Mouse (Mus musculus) forebrain, embryonic 13.5 days (tissue): ENCODE data around the gene Qrfp. TPM values are rescaled to one million over a fixed set of nuclear protein-coding genes. Genes with fewer than 3 reads are reported as not detected.

Source experiments
- ATAC-seq: fragments of 200-750 bp; cut with Nextera tagmentation; 2 replicates; pipeline ENCODE4 v1.8.0; 2017
- H3K27ac ChIP-seq: fragments of 300-500 bp; sonication (generic); 2 replicates; pipeline ENCODE4 v1.5.1; 2015; ENCODE audit warnings: inconsistent platforms, mild to moderate bottlenecking, moderate library complexity
- H3K27me3 ChIP-seq: fragments of 300-500 bp; sonication (generic); 2 replicates; pipeline ENCODE4 v1.6.1; 2015; ENCODE audit warnings: mild to moderate bottlenecking, inconsistent platforms
- H3K36me3 ChIP-seq: fragments of 300-500 bp; sonication (generic); 2 replicates; pipeline ENCODE4 v1.6.1; 2015; ENCODE audit warnings: mild to moderate bottlenecking, inconsistent platforms; ENCODE audit not compliant: poor library complexity, severe bottlenecking
- H3K4me1 ChIP-seq: fragments of 300-500 bp; sonication (generic); 2 replicates; pipeline ENCODE4 v1.6.1; 2015; ENCODE audit warnings: inconsistent platforms
- H3K4me2 ChIP-seq: fragments of 300-500 bp; sonication (generic); 2 replicates; pipeline ENCODE4 v1.6.1; 2015; ENCODE audit warnings: inconsistent platforms, mild to moderate bottlenecking, moderate library complexity
- H3K4me3 ChIP-seq: fragments of 300-500 bp; sonication (generic); 2 replicates; pipeline ENCODE4 v1.5.1; 2015; ENCODE audit warnings: mild to moderate bottlenecking, inconsistent platforms
- H3K9ac ChIP-seq: fragments of 300-500 bp; sonication (generic); 2 replicates; pipeline ENCODE4 v1.6.1; 2015; ENCODE audit warnings: mild to moderate bottlenecking, inconsistent platforms
- H3K9me3 ChIP-seq: fragments of 300-500 bp; sonication (generic); replicated peaks from 2 replicates; pipeline ENCODE4 v1.6.1; 2016; ENCODE audit warnings: inconsistent platforms
- WGBS: fragments of 180-500 bp; shearing (Covaris S2); methylation state at CpG from one replicate; pipeline ENCODE4 v1.1.7; 2015; 5-methylcytosine and 5-hydroxymethylcytosine counted together
- polyA plus RNA-seq: library from polyadenylated mRNA; unstranded; fragments of >200 nt; fragmentation: Nextera tagmentation; extraction: Ambion mirVana; gene quantifications from 2 replicates; pipeline ENCODE4 v1.2.1, GENCODE M21; 2015

Gene Qrfp
- 0.13 and 0.19 TPM in 2 replicates for polyA plus RNA-seq

GRCm38 (mm10) chr2:31810444-31810843, at the start of gene Qrfp:
Gene Qrfp, minus strand, starts transcription at chr2:31810580.
- H3K4me1 ChIP-seq = peaks cover 49% of the 10 kb centered on the region
- H3K27me3 ChIP-seq = peaks cover under 1% of the 10 kb centered on the region; the same call in 1 of the 2 replicates
- H3K4me3 ChIP-seq = no peak within 1 kb of the TSS
- no peak within 1 kb of the TSS for H3K9ac ChIP-seq
- H3K36me3 ChIP-seq = no peaks in the 10 kb centered on the region
- H3K27ac ChIP-seq = no peak within 1 kb of the TSS
- WGBS = 49% methylated on average over 12 of the region's 12 CpGs
- H3K9me3 ChIP-seq = no peaks in the 10 kb centered on the region
- ATAC-seq = no peak
- H3K4me2 ChIP-seq = no peak within 1 kb of the TSS

GRCm38 (mm10) chr2:31858500-31858899, 48.1 kb upstream of the Qrfp start:
- WGBS = 8% methylated on average over 12 of the region's 12 CpGs
- H3K27ac ChIP-seq = no peak overlapping the region
- no peak for ATAC-seq

GRCm38 (mm10) chr2:31857180-31857579, 46.8 kb upstream of the Qrfp start:
- Histone ChIP-seq H3K36me3 (no peaks in the 10 kb centered on the region), H3K27me3 (peaks cover 39% of the 10 kb centered on the region), H3K9me3 (no peaks in the 10 kb centered on the region), H3K9ac (no peak overlapping the region), H3K27ac (no peak overlapping the region), H3K4me1 (peaks cover 25% of the 10 kb centered on the region), H3K4me3 (no peak overlapping the region), H3K4me2 (no peak overlapping the region)
- WGBS = 51% methylated on average over 6 of the region's 6 CpGs
- ATAC-seq = no peak

More at GRCm38 (mm10) chr2:31858500-31858899, 48.1 kb upstream of the Qrfp start:
- H3K9ac ChIP-seq = no peak overlapping the region
- H3K4me1 ChIP-seq = peaks cover 25% of the 10 kb centered on the region
- no peaks in the 10 kb centered on the region for H3K9me3 ChIP-seq
- no peak overlapping the region for H3K4me3 ChIP-seq
- peak overlapping the region; percentile 13; the same call in 1 of the 2 replicates for H3K4me2 ChIP-seq
- H3K27me3 ChIP-seq = peaks cover 38% of the 10 kb centered on the region
- no peaks in the 10 kb centered on the region for H3K36me3 ChIP-seq

GRCm38 (mm10) chr2:31855991-31856390, 45.6 kb upstream of the Qrfp start:
- no peak overlapping the region for H3K4me3 ChIP-seq
- ATAC-seq = no peak
- H3K27ac ChIP-seq = no peak overlapping the region
- peaks cover 43% of the 10 kb centered on the region for H3K27me3 ChIP-seq
- WGBS = 79% methylated on average over 8 of the region's 8 CpGs
- H3K4me2 ChIP-seq = no peak overlapping the region
- no peaks in the 10 kb centered on the region for H3K9me3 ChIP-seq
- H3K4me1 ChIP-seq = peaks cover 25% of the 10 kb centered on the region
- no peak overlapping the region for H3K9ac ChIP-seq
- no peaks in the 10 kb centered on the region for H3K36me3 ChIP-seq

GRCm38 (mm10) chr2:31850141-31850540, 39.8 kb upstream of the Qrfp start:
- H3K9ac ChIP-seq = no peak overlapping the region
- no peak overlapping the region for H3K4me3 ChIP-seq
- H3K36me3 ChIP-seq = no peaks in the 10 kb centered on the region
- peaks cover 51% of the 10 kb centered on the region for H3K27me3 ChIP-seq
- no peak overlapping the region for H3K27ac ChIP-seq
- ATAC-seq = no peak
- H3K4me1 ChIP-seq = peaks cover 22% of the 10 kb centered on the region
- H3K9me3 ChIP-seq = no peaks in the 10 kb centered on the region
- 69% methylated on average over 12 of the region's 12 CpGs for WGBS
- H3K4me2 ChIP-seq = no peak overlapping the region

GRCm38 (mm10) chr2:31847908-31848307, 37.5 kb upstream of the Qrfp start:
- Histone ChIP-seq H3K27ac (no peak overlapping the region), H3K9ac (no peak overlapping the region), H3K4me1 (peaks cover 31% of the 10 kb centered on the region), H3K36me3 (no peaks in the 10 kb centered on the region), H3K27me3 (peaks cover 61% of the 10 kb centered on the region), H3K9me3 (no peaks in the 10 kb centered on the region), H3K4me3 (no peak overlapping the region), H3K4me2 (no peak overlapping the region)
- ATAC-seq = no peak
- WGBS = 15% methylated on average over 6 of the region's 6 CpGs

GRCm38 (mm10) chr2:31846692-31847660, 36.6 kb upstream of the Qrfp start:
- WGBS = 2% methylated on average over 35 of the region's 35 CpGs
- Histone ChIP-seq H3K9ac (peak overlapping the region; percentile 58), H3K4me1 (peaks cover 31% of the 10 kb centered on the region), H3K27ac (no peak overlapping the region), H3K4me2 (peak overlapping the region; percentile 92), H3K4me3 (peak overlapping the region; percentile 53), H3K36me3 (no peaks in the 10 kb centered on the region), H3K27me3 (peaks cover 64% of the 10 kb centered on the region), H3K9me3 (no peaks in the 10 kb centered on the region)
- ATAC-seq = no peak

GRCm38 (mm10) chr2:31845896-31846691, 35.7 kb upstream of the Qrfp start, which contains the start of gene Fibcd1:
Gene Fibcd1, minus strand, starts transcription at chr2:31846005.
- Histone ChIP-seq H3K4me1 (peaks cover 31% of the 10 kb centered on the region), H3K4me2 (peak within 1 kb of the TSS; percentile 92), H3K9me3 (no peaks in the 10 kb centered on the region), H3K27me3 (peaks cover 67% of the 10 kb centered on the region), H3K9ac (peak within 1 kb of the TSS; percentile 58), H3K4me3 (peak within 1 kb of the TSS; percentile 53), H3K27ac (no peak within 1 kb of the TSS), H3K36me3 (no peaks in the 10 kb centered on the region)
- ATAC-seq = peak; percentile 24; the same call in 1 of the 2 replicates
- under 1% methylated on average over 66 of the region's 88 CpGs for WGBS

GRCm38 (mm10) chr2:31845512-31845895, 35.1 kb upstream of the Qrfp start:
- Histone ChIP-seq H3K36me3 (no peaks in the 10 kb centered on the region), H3K4me2 (peak overlapping the region; percentile 92), H3K9ac (peak overlapping the region; percentile 58), H3K4me1 (peaks cover 31% of the 10 kb centered on the region), H3K4me3 (peak overlapping the region; percentile 53), H3K27ac (no peak overlapping the region), H3K27me3 (peaks cover 73% of the 10 kb centered on the region), H3K9me3 (no peaks in the 10 kb centered on the region)
- 2% methylated on average over 22 of the region's 26 CpGs for WGBS
- 0 out of 2 replicates have a peak, but pooled peaks have one; percentile 20 for ATAC-seq

- ATAC-seq = peak; percentile 83
- H3K4me3 ChIP-seq = peak overlapping the region; percentile 53; the same call in 1 of the 2 replicates
- no peaks in the 10 kb centered on the region for H3K9me3 ChIP-seq
- H3K4me1 ChIP-seq = peaks cover 31% of the 10 kb centered on the region
- H3K4me2 ChIP-seq = peak overlapping the region; percentile 92; the same call in 1 of the 2 replicates
- H3K27me3 ChIP-seq = peaks cover 73% of the 10 kb centered on the region
- H3K27ac ChIP-seq = no peak overlapping the region
- H3K36me3 ChIP-seq = no peaks in the 10 kb centered on the region
- WGBS = 3% methylated on average over 10 of the region's 10 CpGs
- no peak overlapping the region for H3K9ac ChIP-seq
Measured at GRCm38 (mm10) chr2:31844729-31845136, 34.4 kb upstream of the Qrfp start.

GRCm38 (mm10) chr2:31838868-31839267, 28.5 kb upstream of the Qrfp start:
- Histone ChIP-seq H3K4me3 (no peak overlapping the region), H3K4me2 (no peak overlapping the region), H3K27ac (no peak overlapping the region), H3K4me1 (0 out of 2 replicates have a peak, but pooled peaks cover 5% of the 10 kb centered on the region), H3K9ac (no peak overlapping the region), H3K9me3 (no peaks in the 10 kb centered on the region), H3K36me3 (no peaks in the 10 kb centered on the region), H3K27me3 (peaks cover 41% of the 10 kb centered on the region)
- WGBS = 35% methylated on average over 1 of the region's 1 CpGs
- no peak for ATAC-seq
